Mouse (Mus musculus) T-helper 17 cell (primary cell): ENCODE data around the gene Dhps.

Source experiments
- in situ Hi-C, 2 experiments: fragments of 300-600 bp; cut with MboI, MseI; formaldehyde crosslinking; loops; 1 replicate in 1 of 2; 2 replicates in 1 of 2; pipeline ENCODE4 v1.15.1; 2025; ENCODE audit warnings: high pct_unique_total_duplicates in 2 of 2

Gene Dhps

DNA sequence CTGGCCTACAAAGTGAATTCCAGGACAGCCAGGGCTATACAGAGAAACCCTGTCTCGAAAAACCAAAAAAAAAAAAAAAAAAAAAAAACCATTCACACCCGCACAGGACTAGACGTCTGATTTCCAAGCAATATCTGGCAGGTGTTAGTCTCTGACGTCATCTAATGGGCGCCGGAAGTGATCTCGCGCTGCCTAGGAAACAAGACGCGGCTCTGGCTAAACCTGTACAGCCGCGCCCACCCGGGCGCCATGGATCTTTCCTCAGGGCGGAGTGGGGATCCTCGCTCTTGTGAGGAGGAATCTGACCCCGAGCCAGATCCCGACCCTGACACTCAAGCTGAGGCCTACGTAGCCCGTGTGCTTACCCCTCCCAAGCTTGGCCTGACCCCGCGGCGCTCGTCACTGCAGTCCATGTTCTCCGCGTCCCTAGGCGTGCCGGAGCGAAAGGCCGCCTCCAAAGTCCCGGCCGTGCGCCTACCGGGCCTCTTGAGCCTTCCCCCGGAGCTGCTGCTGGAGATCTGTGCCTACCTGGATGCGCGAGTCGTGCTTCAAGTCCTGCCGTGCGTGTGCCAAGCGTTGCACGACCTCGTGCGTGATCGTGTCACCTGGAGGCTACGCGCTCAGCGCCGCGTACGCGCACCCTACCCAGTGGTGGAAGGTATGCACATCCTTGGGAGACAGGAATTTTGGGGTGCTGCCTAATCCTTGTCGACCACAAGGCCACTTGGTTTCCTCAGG, 11.5 kb upstream of the Dhps start, which contains the start of gene Fbxw9:
TSS of gene Fbxw9 (plus strand) at position 177 of the 738 bp plus-strand sequence.
- in situ Hi-C loops: loop anchor here in 1 of 2 experiments (25.0 kb wide), 2 partner anchors 823 to 1373 kb away; partner anchors contain the start of genes D8Ertd738e, Pkn1 and Zswim4

DNA sequence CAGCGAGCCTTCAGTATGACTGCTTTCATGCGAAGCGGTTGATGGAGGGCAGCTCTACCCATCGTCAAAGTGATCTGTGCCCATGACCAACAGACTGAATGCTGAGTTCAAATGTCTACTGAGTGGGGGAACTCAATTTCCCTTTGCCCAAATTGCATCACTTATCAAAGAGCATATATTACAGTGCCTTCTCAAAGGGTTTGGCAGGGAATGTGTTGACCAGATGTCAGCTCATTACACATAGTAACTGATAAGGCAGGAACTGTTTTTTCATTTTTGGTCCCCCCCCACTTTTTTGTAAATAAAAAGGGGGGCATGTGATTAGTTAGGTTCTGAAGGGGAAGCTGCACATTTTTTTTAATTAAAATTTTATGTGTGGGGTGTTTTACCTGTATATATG, 9.0 kb upstream of the Dhps start:
- in situ Hi-C loops: loop anchor here in 1 of 2 experiments (25.0 kb wide), 2 partner anchors 825 to 1375 kb away; partner anchors contain the start of genes D8Ertd738e, Pkn1 and Zswim4

GRCm38 (mm10) chr8:85065213-85065612, 6.3 kb upstream of the Dhps start:
- in situ Hi-C loops: loop anchor here in 1 of 2 experiments (25.0 kb wide), 2 partner anchors 828 to 1378 kb away; partner anchors contain the start of genes D8Ertd738e, Pkn1 and Zswim4

GRCm38 (mm10) chr8:85067155-85067554, 4.4 kb upstream of the Dhps start:
- in situ Hi-C loops: loop anchor here in 1 of 2 experiments (25.0 kb wide), 2 partner anchors 830 to 1380 kb away; partner anchors contain the start of genes D8Ertd738e, Pkn1 and Zswim4

DNA sequence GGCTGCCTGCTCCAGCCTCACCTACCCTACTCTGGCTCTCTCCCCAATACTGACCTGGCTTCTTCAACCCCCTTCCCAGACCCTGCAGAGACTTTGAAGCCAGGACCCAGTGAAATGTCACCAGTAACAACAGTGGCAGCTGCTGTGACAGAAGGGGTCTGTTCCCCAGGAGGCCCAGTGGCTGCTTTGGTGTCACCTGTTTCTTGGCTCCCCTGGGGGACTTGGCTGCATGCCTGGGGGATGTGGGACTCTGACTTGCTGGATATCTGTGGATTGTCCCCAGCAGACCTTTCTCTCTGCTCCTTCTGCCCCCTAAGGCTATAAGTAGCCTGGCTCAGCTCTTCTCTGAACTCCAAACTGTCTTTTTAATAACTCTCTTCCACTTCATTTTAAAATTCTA, 3.6 kb upstream of the Dhps start, which contains the start of gene Gm5741:
TSS of gene Gm5741 (minus strand) at position 1 of the 400 bp plus-strand sequence.
- in situ Hi-C loops: loop anchor here in 1 of 2 experiments (25.0 kb wide), 2 partner anchors 831 to 1381 kb away; partner anchors contain the start of genes D8Ertd738e, Pkn1 and Zswim4

- in situ Hi-C loops: loop anchor here in 1 of 2 experiments (25.0 kb wide), 2 partner anchors 834 to 1384 kb away; partner anchors contain the start of genes D8Ertd738e, Pkn1 and Zswim4
Measured at GRCm38 (mm10) chr8:85071041-85071440, 516 bp upstream of the Dhps start.

DNA sequence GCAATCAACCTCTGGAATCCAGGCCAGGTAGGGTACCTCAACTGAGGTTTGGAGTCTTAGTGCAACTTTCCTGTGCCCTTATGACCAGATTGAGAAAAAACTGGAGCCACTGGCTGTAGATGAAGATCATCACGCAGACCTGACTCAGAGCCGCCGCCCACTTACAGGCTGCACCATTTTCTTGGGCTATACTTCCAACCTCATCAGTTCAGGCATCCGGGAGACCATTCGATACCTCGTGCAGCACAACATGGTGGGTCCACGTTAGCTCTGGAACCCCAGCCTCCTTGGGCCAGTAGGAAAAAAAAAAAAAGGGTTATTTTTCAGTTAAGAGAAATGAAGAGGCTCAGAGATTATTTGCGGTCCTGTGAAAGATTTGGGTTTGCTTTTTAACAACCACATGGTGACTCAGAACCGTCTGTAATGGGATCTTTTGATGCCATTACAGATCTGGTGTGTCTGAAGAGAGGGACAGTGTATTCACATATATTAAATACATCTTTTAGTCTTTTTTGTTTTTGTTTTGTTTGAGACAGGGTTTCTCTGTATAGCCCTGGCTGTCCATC, 890 bp downstream of the Dhps start:
- in situ Hi-C loops: loop anchor here in 1 of 2 experiments (25.0 kb wide), 2 partner anchors 835 to 1385 kb away; partner anchors contain the start of genes D8Ertd738e, Pkn1 and Zswim4

DNA sequence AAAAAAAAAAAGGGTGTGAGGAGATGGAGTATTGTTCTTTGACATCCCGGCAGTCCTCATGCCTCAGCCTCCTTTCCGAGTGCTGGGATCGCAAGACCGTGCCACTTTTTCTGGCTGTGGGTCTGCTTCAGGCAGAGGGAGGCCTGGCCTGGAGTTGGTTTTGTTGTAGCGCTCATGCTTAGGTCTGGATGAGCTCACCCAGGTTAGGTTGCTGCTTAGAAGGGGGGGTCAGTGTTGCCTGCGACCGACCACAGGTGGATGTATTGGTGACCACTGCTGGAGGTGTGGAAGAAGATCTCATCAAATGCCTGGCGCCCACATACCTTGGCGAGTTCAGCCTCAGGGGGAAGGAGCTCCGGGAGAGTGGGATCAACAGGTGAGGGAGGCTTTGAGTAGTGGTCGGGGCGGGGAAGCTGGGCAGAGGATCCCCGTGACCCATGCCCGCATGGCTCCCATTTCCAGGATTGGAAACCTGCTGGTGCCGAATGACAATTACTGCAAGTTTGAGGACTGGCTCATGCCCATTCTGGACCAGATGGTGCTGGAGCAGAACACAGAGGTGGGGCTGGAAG, 1.6 kb downstream of the Dhps start:
- in situ Hi-C loops: loop anchor here in 1 of 2 experiments (25.0 kb wide), 2 partner anchors 836 to 1386 kb away; partner anchors contain the start of genes D8Ertd738e, Pkn1 and Zswim4

DNA sequence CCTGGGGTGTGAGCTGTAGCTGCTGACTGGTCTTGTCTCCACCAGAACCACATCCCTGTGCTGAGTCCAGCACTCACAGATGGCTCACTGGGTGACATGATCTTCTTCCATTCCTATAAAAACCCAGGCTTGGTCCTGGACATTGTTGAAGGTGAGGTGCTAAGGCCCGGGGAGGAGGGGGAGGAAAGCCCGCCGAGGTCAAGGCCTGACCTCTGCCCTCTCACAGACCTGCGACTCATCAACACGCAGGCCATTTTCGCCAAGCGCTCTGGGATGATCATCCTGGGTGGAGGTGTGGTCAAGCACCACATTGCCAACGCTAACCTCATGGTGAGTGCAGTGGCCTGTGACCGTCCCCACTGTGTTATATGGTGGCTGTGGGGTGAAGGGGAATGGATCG, 2.6 kb downstream of the Dhps start:
- in situ Hi-C loops: loop anchor here in 1 of 2 experiments (25.0 kb wide), 2 partner anchors 837 to 1387 kb away; partner anchors contain the start of genes D8Ertd738e, Pkn1 and Zswim4

DNA sequence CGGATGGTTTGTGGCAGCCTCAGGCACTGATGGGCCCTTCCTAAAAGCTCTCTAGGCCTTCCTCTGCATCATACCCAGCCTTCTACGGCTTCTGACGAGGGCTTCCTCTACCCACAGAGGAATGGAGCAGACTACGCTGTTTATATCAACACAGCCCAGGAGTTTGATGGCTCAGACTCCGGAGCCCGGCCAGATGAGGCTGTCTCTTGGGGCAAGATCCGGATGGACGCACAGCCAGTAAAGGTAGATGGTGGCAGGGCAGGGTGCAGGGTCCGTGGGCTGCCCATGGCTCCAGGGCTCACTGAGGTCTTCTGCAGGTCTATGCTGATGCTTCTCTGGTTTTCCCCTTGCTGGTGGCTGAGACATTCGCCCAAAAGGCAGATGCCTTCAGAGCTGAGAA, 3.1 kb downstream of the Dhps start:
- in situ Hi-C loops: loop anchor here (5.0 to 25.0 kb wide), 4 partner anchors 97 to 1387 kb away; partner anchors contain the start of genes D8Ertd738e (in 1 of the 2), Junb (in 1 of the 2), Pkn1 (in 1 of the 2) and Zswim4 (in 1 of the 2)

DNA sequence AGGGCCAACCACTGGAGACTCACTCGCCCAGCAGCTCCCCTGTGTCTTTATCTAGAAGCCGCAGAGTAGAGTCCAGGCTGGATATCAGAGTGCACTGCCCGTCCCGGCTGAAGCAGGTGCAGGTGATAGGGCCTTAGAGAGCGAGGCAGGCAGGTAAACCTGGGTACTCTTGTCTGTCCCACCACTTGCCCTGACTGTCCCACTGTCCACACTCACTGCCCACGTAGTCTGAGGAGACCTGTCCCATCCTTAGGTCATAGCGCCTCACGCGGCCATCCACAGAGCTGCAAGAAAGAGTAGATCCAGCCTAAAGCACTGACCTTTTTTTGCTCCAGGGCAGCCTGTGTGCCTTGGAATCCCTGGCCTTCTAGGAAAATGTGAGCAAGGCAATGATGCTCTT, 4.4 kb downstream of the Dhps start:
- in situ Hi-C loops: loop anchor here (5.0 to 25.0 kb wide), 2 partner anchors 99 to 461 kb away; partner anchors contain the start of gene Junb (in 1 of the 2)

- in situ Hi-C loops: loop anchor here (5.0 to 25.0 kb wide), 2 partner anchors 100 to 460 kb away; partner anchors contain the start of gene Junb (in 1 of the 2)
Measured at GRCm38 (mm10) chr8:85076993-85077392, 5.4 kb downstream of the Dhps start.

DNA sequence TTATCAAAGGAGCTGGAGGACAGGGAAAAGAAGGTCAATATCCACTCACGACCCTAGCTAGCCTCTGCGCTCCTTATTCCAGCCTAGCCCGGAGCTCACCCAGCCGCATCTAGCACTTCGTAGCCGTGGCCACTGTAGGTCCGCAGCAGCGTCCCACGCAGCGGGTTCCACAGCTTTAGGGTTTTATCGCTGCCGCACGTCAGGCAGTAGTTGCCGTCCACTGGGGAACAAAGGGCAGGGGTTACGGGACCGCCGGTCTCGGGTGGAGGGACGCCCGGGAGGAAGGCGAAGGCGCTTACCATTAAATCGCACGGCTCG, 8.6 kb downstream of the Dhps start:
- in situ Hi-C loops: loop anchor here in 1 of 2 experiments (25.0 kb wide), 1 partner anchor 457 kb away; no protein-coding TSS in a partner anchor

- in situ Hi-C loops: loop anchor here in 1 of 2 experiments (25.0 kb wide), 1 partner anchor 457 kb away; no protein-coding TSS in a partner anchor
Measured at GRCm38 (mm10) chr8:85080532-85081215, 9.1 kb downstream of the Dhps start, which contains the start of gene Wdr83os. Gene Wdr83os (plus strand): TSS chr8:85080740.

GRCm38 (mm10) chr8:85081216-85081555, 9.6 kb downstream of the Dhps start, which contains the start of gene Wdr83:
Gene Wdr83 (minus strand): TSS chr8:85081306.
- in situ Hi-C loops: loop anchor here in 1 of 2 experiments (25.0 kb wide), 1 partner anchor 456 kb away; no protein-coding TSS in a partner anchor

- in situ Hi-C loops: loop anchor here in 1 of 2 experiments (25.0 kb wide), 1 partner anchor 455 kb away; no protein-coding TSS in a partner anchor
Measured at GRCm38 (mm10) chr8:85082169-85082568, 10.6 kb downstream of the Dhps start.

GRCm38 (mm10) chr8:85083108-85083813, 11.7 kb downstream of the Dhps start, which contains the start of gene Man2b1:
Gene Man2b1 (plus strand): TSS chr8:85083270.
- in situ Hi-C loops: loop anchor here in 1 of 2 experiments (25.0 kb wide), 1 partner anchor 454 kb away; no protein-coding TSS in a partner anchor

DNA sequence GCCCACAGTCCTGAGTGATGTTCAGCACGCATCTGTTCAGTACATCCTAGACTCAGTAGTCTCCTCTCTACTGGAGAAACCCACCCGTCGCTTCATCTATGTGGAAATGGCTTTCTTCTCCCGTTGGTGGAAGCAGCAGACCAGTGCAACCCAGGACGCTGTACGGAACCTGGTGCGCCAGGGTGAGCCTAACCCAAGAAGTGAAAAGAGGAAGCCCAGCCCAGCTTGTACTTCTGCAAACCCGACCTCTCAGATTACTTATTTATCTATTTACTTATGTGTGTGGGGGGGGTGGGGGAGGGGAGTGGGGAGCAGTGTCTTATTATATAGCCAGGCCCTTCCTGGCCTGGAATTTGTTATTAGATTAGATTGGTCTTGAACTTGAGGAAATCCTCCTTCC, 13.1 kb downstream of the Dhps start:
- in situ Hi-C loops: loop anchor here in 1 of 2 experiments (25.0 kb wide), 1 partner anchor 453 kb away; no protein-coding TSS in a partner anchor

GRCm38 (mm10) chr8:85086238-85086637, 14.7 kb downstream of the Dhps start:
- in situ Hi-C loops: loop anchor here in 1 of 2 experiments (25.0 kb wide), 1 partner anchor 451 kb away; no protein-coding TSS in a partner anchor
